ENCODE assay signal across 10 mouse cellular contexts in the genomic region with DNA sequence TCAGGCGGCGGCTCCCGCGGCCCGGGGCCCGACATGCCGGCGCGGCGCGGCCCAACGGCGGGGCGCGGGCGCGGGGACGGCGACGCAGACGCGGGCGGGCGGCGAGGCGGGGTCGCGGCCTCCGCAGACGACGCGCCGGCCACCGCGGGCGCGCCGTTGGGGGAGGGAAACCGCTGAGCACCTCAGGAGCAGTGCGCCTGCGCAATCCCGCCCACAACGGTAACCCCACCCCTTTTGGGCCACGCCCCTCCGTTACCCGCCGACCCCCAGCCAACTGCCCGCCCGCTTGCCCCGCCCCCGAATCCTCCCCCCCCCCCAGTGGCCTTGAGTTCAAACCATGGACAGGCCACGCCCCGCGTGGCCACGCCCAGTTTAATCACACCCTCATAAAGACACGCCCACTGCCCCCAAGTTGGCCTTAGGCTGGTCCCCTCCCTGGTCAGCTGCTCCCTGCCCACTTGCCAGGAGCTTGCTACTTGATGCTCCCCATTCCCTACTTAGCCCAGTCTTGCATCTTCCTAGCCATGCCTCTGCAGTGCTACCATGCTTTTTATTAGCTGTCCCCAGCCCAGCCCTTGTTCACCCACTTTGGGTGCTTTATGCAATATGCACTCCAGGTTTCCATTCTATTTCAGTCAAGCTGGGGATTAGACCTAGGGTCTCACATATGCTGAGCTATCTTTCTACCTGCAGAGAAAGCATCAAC. TPM values are rescaled to one million over a fixed set of nuclear protein-coding genes. Genes with fewer than 3 reads are reported as not detected.
DNase-seq lines count a peak whose midpoint lies in the region; ATAC-seq and TF ChIP-seq lines count a peak whose summit lies in the region.
"Had no signal": no experiment of that assay in that cellular context is flagged by ENCODE, and none has a peak within 500 bp of the region (broad histone marks: within the 10 kb centered on the region; RNA-seq: fewer than 3 reads in every experiment).

A gene (minus strand): TSS at position 154 of the 706 bp plus-strand sequence.

- H3K4me3 ChIP-seq in heart, embryonic 11.5 days (ENCODE audit: low read depth, low read length): peak within 1 kb of the TSS; percentile 37
- H3K4me3 ChIP-seq in ES-E14 (ENCODE audit: insufficient read depth in 1 of 2, low read depth in 1 of 2, low read length in 2 of 2, poor library complexity in 1 of 2, severe bottlenecking in 1 of 2): peak within 1 kb of the TSS; percentile 73 to 91
- H3K4me3 ChIP-seq in hindbrain, embryonic 13.5 days: peak within 1 kb of the TSS; percentile 43
- peak within 1 kb of the TSS; percentile 40 for H3K4me3 ChIP-seq in midbrain, embryonic 12.5 days
- no peak within 1 kb of the TSS for H3K4me3 ChIP-seq in thymus, adult 2 months (ENCODE audit: control insufficient read depth, insufficient read depth, low read length)

- H3K27me3 ChIP-seq in heart, embryonic 11.5 days (ENCODE audit: control insufficient read depth, insufficient read depth, low read length): peaks cover 44% of the 10 kb centered on the region
- peaks cover 64% of the 10 kb centered on the region for H3K27me3 ChIP-seq in hindbrain, embryonic 13.5 days
- H3K27me3 ChIP-seq in midbrain, embryonic 12.5 days: peaks cover 49% of the 10 kb centered on the region
- peaks cover 6% of the 10 kb centered on the region for H3K27me3 ChIP-seq in thymus, adult 2 months (ENCODE audit: control insufficient read depth, insufficient read depth, low read length)

- WGBS in heart, embryonic 11.5 days (ENCODE audit: insufficient replicate concordance): 4% methylated on average over 18 of the region's 56 CpGs
- WGBS in hindbrain, embryonic 13.5 days: 6% methylated on average over 38 of the region's 56 CpGs
- 2% methylated on average over 28 of the region's 56 CpGs for WGBS in midbrain, embryonic 12.5 days
- 60% methylated on average over 51 of the region's 56 CpGs for WGBS in thymus, adult 2 months

- no peak for DNase-seq in heart, postnatal 14 days
- DNase-seq in ES-E14 (ENCODE audit: low read depth, low spot score): no peak
- DNase-seq in adrenal gland, postnatal 10 days: no peak
- no peak for DNase-seq in thymus, adult 2 months
- no peak for DNase-seq in cerebellum, postnatal 36 days
- DNase-seq: lung, adult 18-20 months had no signal

- ATAC-seq in heart, embryonic 11.5 days (replicated peaks; ENCODE audit: insufficient number of reproducible peaks, low FRiP score, low TSS enrichment): no peak
- ATAC-seq in hindbrain, embryonic 13.5 days (ENCODE audit: low FRiP score): no peak
- ATAC-seq in midbrain, embryonic 12.5 days (ENCODE audit: low FRiP score, low read depth): no peak

- no peaks in the 10 kb centered on the region for H3K4me1 ChIP-seq in heart, embryonic 11.5 days (ENCODE audit: control insufficient read depth, insufficient read depth, low read length)
- peaks cover 2% of the 10 kb centered on the region in 2 experiments; a peak in 3 of 4 replicates for H3K4me1 ChIP-seq in ES-E14 (ENCODE audit: control insufficient read depth in 2 of 2, insufficient read depth in 2 of 2, low read length in 2 of 2, poor library complexity in 1 of 2)
- peaks cover 6% of the 10 kb centered on the region; the same call in 1 of the 2 replicates for H3K4me1 ChIP-seq in hindbrain, embryonic 13.5 days (replicated peaks)
- peaks cover 6% of the 10 kb centered on the region; the same call in 1 of the 2 replicates for H3K4me1 ChIP-seq in midbrain, embryonic 12.5 days
- H3K4me1 ChIP-seq in thymus, adult 2 months (replicated peaks; ENCODE audit: control insufficient read depth, insufficient read depth, low read length): no peaks in the 10 kb centered on the region

- H3K36me3 ChIP-seq in heart, embryonic 11.5 days (ENCODE audit: control insufficient read depth, insufficient read depth, low read length): no peaks in the 10 kb centered on the region
- peaks cover 9% of the 10 kb centered on the region; the same call in 1 of the 2 replicates for H3K36me3 ChIP-seq in ES-E14 (ENCODE audit: control insufficient read depth, insufficient read depth, low read length, poor library complexity, severe bottlenecking)
- peaks cover 3% of the 10 kb centered on the region; the same call in 1 of the 2 replicates for H3K36me3 ChIP-seq in hindbrain, embryonic 13.5 days
- H3K36me3 ChIP-seq in midbrain, embryonic 12.5 days: 0 out of 2 replicates have a peak, but pooled peaks cover 5% of the 10 kb centered on the region
- no peaks in the 10 kb centered on the region for H3K36me3 ChIP-seq in thymus, adult 2 months (ENCODE audit: control insufficient read depth, insufficient read depth, low read length)

- intact Hi-C loops in heart, postnatal 14 days (cut with DNase I): no loop called here

- H3K4me2 ChIP-seq in heart, embryonic 11.5 days: peak within 1 kb of the TSS; percentile 58
- peak within 1 kb of the TSS; percentile 53 for H3K4me2 ChIP-seq in hindbrain, embryonic 13.5 days
- H3K4me2 ChIP-seq in midbrain, embryonic 12.5 days (replicated peaks): peak within 1 kb of the TSS; percentile 45

- no peak for TF ChIP-seq CTCF in thymus, adult 2 months (IDR thresholded peaks at IDR 0.05; ENCODE audit: borderline replicate concordance, control insufficient read depth, extremely low read depth, insufficient read depth, low read length, poor library complexity)

- no peak for TF ChIP-seq POLR2A in thymus, adult 2 months (IDR thresholded peaks at IDR 0.05; ENCODE audit: control insufficient read depth, extremely low read depth, insufficient read depth, low read length, poor library complexity)

- no peak within 1 kb of the TSS for H3K27ac ChIP-seq in heart, embryonic 11.5 days (ENCODE audit: low read depth, low read length)
- H3K27ac ChIP-seq in ES-E14 (ENCODE audit: insufficient read depth, low read depth, low read length, poor library complexity, severe bottlenecking): peak within 1 kb of the TSS; percentile 56
- no peak within 1 kb of the TSS for H3K27ac ChIP-seq in hindbrain, embryonic 13.5 days
- no peak within 1 kb of the TSS for H3K27ac ChIP-seq in midbrain, embryonic 12.5 days (replicated peaks)
- H3K27ac ChIP-seq in thymus, adult 2 months (ENCODE audit: control insufficient read depth, insufficient read depth, low read length): no peak within 1 kb of the TSS

- in situ Hi-C loops in ES-E14 (cut with MboI; ENCODE audit: low sequenced_read_pairs in 2 of 2, unreplicated experiment in 2 of 2): no loop called here

- H3K9me3 ChIP-seq in heart, embryonic 11.5 days (replicated peaks; ENCODE audit: control insufficient read depth, low read length): peaks cover 15% of the 10 kb centered on the region
- no peaks in the 10 kb centered on the region for H3K9me3 ChIP-seq in ES-E14 (ENCODE audit: control insufficient read depth, insufficient read depth, low read depth, low read length)
- peaks cover 20% of the 10 kb centered on the region for H3K9me3 ChIP-seq in hindbrain, embryonic 13.5 days
- peaks cover 17% of the 10 kb centered on the region for H3K9me3 ChIP-seq in midbrain, embryonic 12.5 days

- H3K9ac ChIP-seq in heart, embryonic 11.5 days (ENCODE audit: low read depth, low read length): 0 out of 2 replicates have a peak within 1 kb of the TSS, but pooled peaks have one; percentile 16
- H3K9ac ChIP-seq in ES-E14 (ENCODE audit: insufficient read depth, low read depth, low read length, poor library complexity, severe bottlenecking): peak within 1 kb of the TSS; percentile 89
- H3K9ac ChIP-seq in hindbrain, embryonic 13.5 days: peak within 1 kb of the TSS; percentile 43; the same call in 1 of the 2 replicates
- no peak within 1 kb of the TSS; the same call in 1 of the 2 replicates for H3K9ac ChIP-seq in midbrain, embryonic 12.5 days (replicated peaks)

TF ChIP-seq in ES-E14, 5 proteins besides CTCF, POLR2A, EP300 and RAD21:
- TF ChIP-seq ZC3H11A (IDR thresholded peaks at IDR 0.05; ENCODE audit: borderline replicate concordance, low read depth, low read length): no peak

RNA-seq across cellular contexts. Expression of the gene that starts here (rescaled TPM):
- polyA plus RNA-seq in heart, embryonic 11.5 days (2014; fragmentation: Nextera tagmentation; extraction: Ambion mirVana): 0.07 and 0.32 TPM in 2 replicates
- total RNA-seq in heart, postnatal 14 days (2021): under 1 TPM in 1 of 2 experiments, not detected in 1; 0.12 TPM
- 36.0 and 44.9 TPM in 2 replicates for total RNA-seq in ES-E14 (2012; rRNA removed)
- 0.22 and 0.34 TPM in 2 replicates for polyA plus RNA-seq in hindbrain, embryonic 13.5 days (2015; fragmentation: Nextera tagmentation; extraction: Ambion mirVana)
- 0.24 TPM in 1 of 2 replicates, not detected in the other for polyA plus RNA-seq in midbrain, embryonic 12.5 days (2016; fragmentation: Nextera tagmentation; extraction: Ambion mirVana)
- under 1 TPM; 0.33 to 0.39 TPM for total RNA-seq in adrenal gland, postnatal 10 days (2021)
- 0.09 TPM in 1 of 2 replicates, not detected in the other for polyA plus RNA-seq in thymus, adult 2 months (2012; rRNA removed)
- polyA plus RNA-seq: spleen, adult 2 months had no signal

Comparison
In these comparisons a context has a peak if more than half of its experiments do, and no peak if none do; other contexts are left out.
1. RNA of the gene that starts here (total RNA-seq): 36.0 to 44.9 TPM in ES-E14; 0.33 to 0.39 TPM in adrenal gland, postnatal 10 days and 0.12 TPM in heart, postnatal 14 days; every median in the first group is over 10 times any median in the second.
2. Peak in every context shown above with its lines, with median percentiles within 50 percentile points of each other: H3K4me2 ChIP-seq.